Mouse (Mus musculus): ENCODE measurements around the gene Ccdc60. TPM values are rescaled to one million over a fixed set of nuclear protein-coding genes. Genes with fewer than 3 reads are reported as not detected.

Ccdc60 gene
- total and polyA plus RNA-seq, 2 experiments from 2014 or later = 0.11 TPM; not detected in 1

- H3K9me3 ChIP-seq (replicated peaks; ENCODE audit: control insufficient read depth, low read length) = no peaks in the 10 kb centered on the region; the same call in 1 of the 2 replicates
- no peak overlapping the region for H3K27ac ChIP-seq (ENCODE audit: low read depth)
- H3K36me3 ChIP-seq (replicated peaks; ENCODE audit: control insufficient read depth, insufficient read depth, low read length) = no peaks in the 10 kb centered on the region
- no peak for TF ChIP-seq EP300 (IDR thresholded peaks at IDR 0.05; ENCODE audit: low read depth)
- TF ChIP-seq CTCF (IDR thresholded peaks at IDR 0.05; ENCODE audit: low read depth) = no peak
- no peaks in the 10 kb centered on the region; the same call in 1 of the 2 replicates for H3K4me1 ChIP-seq (ENCODE audit: control insufficient read depth, insufficient read depth)
- no peak overlapping the region for H3K4me2 ChIP-seq (ENCODE audit: low read depth, low read length)
- DNase-seq (ENCODE audit: low spot score) = peak; percentile 8
- no peak overlapping the region for H3K4me3 ChIP-seq (ENCODE audit: low read depth, low read length)
- 40% methylated on average over 9 of the region's 9 CpGs for WGBS
- no peaks in the 10 kb centered on the region for H3K27me3 ChIP-seq (ENCODE audit: control insufficient read depth, insufficient read depth, low read length)
- ATAC-seq (ENCODE audit: insufficient read depth, low read depth) = no peak
- H3K9ac ChIP-seq (replicated peaks; ENCODE audit: low read depth, low read length) = no peak overlapping the region
These were observed 12.2 kb upstream of the Ccdc60 start for GRCm38 (mm10) chr5:116300984-116301383.

- WGBS = 70% methylated on average over 5 of the region's 5 CpGs
- Histone ChIP-seq H3K4me1 (ENCODE audit: control insufficient read depth, insufficient read depth) (no peaks in the 10 kb centered on the region), H3K4me3 (ENCODE audit: low read depth, low read length) (no peak overlapping the region), H3K9ac (replicated peaks; ENCODE audit: low read depth, low read length) (no peak overlapping the region), H3K27ac (ENCODE audit: low read depth) (no peak overlapping the region), H3K27me3 (ENCODE audit: control insufficient read depth, insufficient read depth, low read length) (no peaks in the 10 kb centered on the region), H3K9me3 (replicated peaks; ENCODE audit: control insufficient read depth, low read length) (no peaks in the 10 kb centered on the region; the same call in 1 of the 2 replicates), H3K36me3 (replicated peaks; ENCODE audit: control insufficient read depth, insufficient read depth, low read length) (no peaks in the 10 kb centered on the region), H3K4me2 (ENCODE audit: low read depth, low read length) (no peak overlapping the region)
- no peak for DNase-seq (ENCODE audit: low spot score)
- TF ChIP-seq CTCF (IDR thresholded peaks at IDR 0.05; ENCODE audit: low read depth) (no peak), EP300 (IDR thresholded peaks at IDR 0.05; ENCODE audit: low read depth) (no peak)
- ATAC-seq (ENCODE audit: insufficient read depth, low read depth) = no peak
These were observed 4.7 kb upstream of the Ccdc60 start for GRCm38 (mm10) chr5:116293501-116293900.

GRCm38 (mm10) chr5:116290584-116290983, 1.8 kb upstream of the Ccdc60 start:
- ATAC-seq (ENCODE audit: insufficient read depth, low read depth) (no peak), DNase-seq (ENCODE audit: low spot score) (no peak)
- Histone ChIP-seq H3K27me3 (ENCODE audit: control insufficient read depth, insufficient read depth, low read length) (no peaks in the 10 kb centered on the region), H3K4me3 (ENCODE audit: low read depth, low read length) (no peak overlapping the region), H3K9ac (replicated peaks; ENCODE audit: low read depth, low read length) (no peak overlapping the region), H3K4me1 (ENCODE audit: control insufficient read depth, insufficient read depth) (no peaks in the 10 kb centered on the region), H3K4me2 (ENCODE audit: low read depth, low read length) (no peak overlapping the region), H3K9me3 (replicated peaks; ENCODE audit: control insufficient read depth, low read length) (no peaks in the 10 kb centered on the region), H3K27ac (ENCODE audit: low read depth) (no peak overlapping the region), H3K36me3 (replicated peaks; ENCODE audit: control insufficient read depth, insufficient read depth, low read length) (no peaks in the 10 kb centered on the region)
- WGBS = 86% methylated on average over 5 of the region's 5 CpGs
- TF ChIP-seq EP300 (IDR thresholded peaks at IDR 0.05; ENCODE audit: low read depth) (no peak), CTCF (IDR thresholded peaks at IDR 0.05; ENCODE audit: low read depth) (no peak)

GRCm38 (mm10) chr5:116289897-116290296, 1.1 kb upstream of the Ccdc60 start:
- no peaks in the 10 kb centered on the region for H3K36me3 ChIP-seq (replicated peaks; ENCODE audit: control insufficient read depth, insufficient read depth, low read length)
- H3K4me2 ChIP-seq (ENCODE audit: low read depth, low read length) = peak overlapping the region; percentile 31
- no peaks in the 10 kb centered on the region for H3K4me1 ChIP-seq (ENCODE audit: control insufficient read depth, insufficient read depth)
- H3K9ac ChIP-seq (replicated peaks; ENCODE audit: low read depth, low read length) = no peak overlapping the region
- no peaks in the 10 kb centered on the region for H3K9me3 ChIP-seq (replicated peaks; ENCODE audit: control insufficient read depth, low read length)
- no peak overlapping the region for H3K4me3 ChIP-seq (ENCODE audit: low read depth, low read length)
- TF ChIP-seq CTCF (IDR thresholded peaks at IDR 0.05; ENCODE audit: low read depth) = no peak
- no peak for TF ChIP-seq EP300 (IDR thresholded peaks at IDR 0.05; ENCODE audit: low read depth)
- H3K27ac ChIP-seq (ENCODE audit: low read depth) = no peak overlapping the region
- WGBS = 9% methylated on average over 9 of the region's 9 CpGs
- no peaks in the 10 kb centered on the region for H3K27me3 ChIP-seq (ENCODE audit: control insufficient read depth, insufficient read depth, low read length)
- ATAC-seq (ENCODE audit: insufficient read depth, low read depth) = peak; percentile 24; the same call in 1 of the 2 replicates
- no peak for DNase-seq (ENCODE audit: low spot score)

- H3K36me3 ChIP-seq (replicated peaks; ENCODE audit: control insufficient read depth, insufficient read depth, low read length) = no peaks in the 10 kb centered on the region
- no peaks in the 10 kb centered on the region for H3K4me1 ChIP-seq (ENCODE audit: control insufficient read depth, insufficient read depth)
- H3K27ac ChIP-seq (ENCODE audit: low read depth) = no peak overlapping the region
- WGBS = 54% methylated on average over 10 of the region's 10 CpGs
- H3K4me3 ChIP-seq (ENCODE audit: low read depth, low read length) = no peak overlapping the region
- H3K9me3 ChIP-seq (replicated peaks; ENCODE audit: control insufficient read depth, low read length) = no peaks in the 10 kb centered on the region
- no peak overlapping the region for H3K4me2 ChIP-seq (ENCODE audit: low read depth, low read length)
- TF ChIP-seq CTCF (IDR thresholded peaks at IDR 0.05; ENCODE audit: low read depth) (no peak), EP300 (IDR thresholded peaks at IDR 0.05; ENCODE audit: low read depth) (no peak)
- ATAC-seq (ENCODE audit: insufficient read depth, low read depth) (no peak), DNase-seq (ENCODE audit: low spot score) (no peak)
- H3K9ac ChIP-seq (replicated peaks; ENCODE audit: low read depth, low read length) = no peak overlapping the region
- H3K27me3 ChIP-seq (ENCODE audit: control insufficient read depth, insufficient read depth, low read length) = no peaks in the 10 kb centered on the region
These were observed 602 bp downstream of the Ccdc60 start for GRCm38 (mm10) chr5:116288183-116288582.

- no peak overlapping the region for H3K4me2 ChIP-seq (ENCODE audit: low read depth, low read length)
- 33% methylated on average over 15 of the region's 15 CpGs for WGBS
- H3K4me3 ChIP-seq (ENCODE audit: low read depth, low read length) = no peak overlapping the region
- H3K9me3 ChIP-seq (replicated peaks; ENCODE audit: control insufficient read depth, low read length) = no peaks in the 10 kb centered on the region
- TF ChIP-seq CTCF (IDR thresholded peaks at IDR 0.05; ENCODE audit: low read depth) = no peak
- TF ChIP-seq EP300 (IDR thresholded peaks at IDR 0.05; ENCODE audit: low read depth) = no peak
- DNase-seq (ENCODE audit: low spot score) (no peak), ATAC-seq (ENCODE audit: insufficient read depth, low read depth) (no peak)
- H3K27ac ChIP-seq (ENCODE audit: low read depth) = no peak overlapping the region
- no peak overlapping the region for H3K9ac ChIP-seq (replicated peaks; ENCODE audit: low read depth, low read length)
- no peaks in the 10 kb centered on the region for H3K4me1 ChIP-seq (ENCODE audit: control insufficient read depth, insufficient read depth)
- no peaks in the 10 kb centered on the region for H3K27me3 ChIP-seq (ENCODE audit: control insufficient read depth, insufficient read depth, low read length)
- no peaks in the 10 kb centered on the region for H3K36me3 ChIP-seq (replicated peaks; ENCODE audit: control insufficient read depth, insufficient read depth, low read length)
These were observed 3.1 kb downstream of the Ccdc60 start for GRCm38 (mm10) chr5:116285532-116286176.

Data from heart, postnatal 0 days (tissue).